Mouse (Mus musculus): ENCODE data around the gene Ywhag.

DNA sequence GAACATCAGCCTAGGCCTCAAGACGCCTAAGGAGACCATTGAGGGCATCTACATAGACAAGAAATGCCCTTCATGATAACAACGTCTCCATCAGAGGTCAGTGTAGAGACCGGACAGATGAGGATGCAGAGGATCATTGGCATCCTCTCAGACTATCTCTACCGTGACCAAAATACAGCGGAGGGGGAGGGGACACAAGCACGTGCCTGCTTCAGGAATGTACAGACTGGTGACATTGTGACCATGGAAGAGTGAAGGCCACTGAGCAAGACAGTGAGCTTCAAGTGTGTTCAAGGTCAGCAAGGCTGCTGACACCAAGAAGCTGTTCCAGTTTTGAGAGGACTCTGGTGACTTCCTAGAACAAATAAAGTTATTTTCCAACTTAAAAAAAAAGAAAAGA is 39.5 kb downstream of the Ywhag start:
- no peak for TF ChIP-seq CTCF (IDR thresholded peaks at IDR 0.05; ENCODE audit: borderline replicate concordance, insufficient read depth, low read depth, low read length)
- TF ChIP-seq POLR2A (IDR thresholded peaks at IDR 0.05; ENCODE audit: borderline replicate concordance, insufficient read depth, low read length), result no peak
